Mouse (Mus musculus): Measurements from ENCODE around the gene Tmem158. TPM values are rescaled to one million over a fixed set of nuclear protein-coding genes. Genes with fewer than 3 reads are reported as not detected.

The Tmem158 gene
- polyA plus RNA-seq, 1 experiment from 2014 or later = 0.71 TPM

- no peak for ATAC-seq (ENCODE audit: low read depth)
- Histone ChIP-seq H3K4me1 (ENCODE audit: control insufficient read depth, low read depth, low read length) (no peaks in the 10 kb centered on the region), H3K9ac (ENCODE audit: low read depth, low read length) (no peak overlapping the region), H3K9me3 (replicated peaks; ENCODE audit: control insufficient read depth, low read length) (no peaks in the 10 kb centered on the region), H3K27ac (ENCODE audit: low read length) (no peak overlapping the region), H3K4me3 (ENCODE audit: low read depth, low read length) (no peak overlapping the region), H3K4me2 (ENCODE audit: low read depth, low read length) (no peak overlapping the region), H3K27me3 (ENCODE audit: control insufficient read depth, insufficient read depth, low read depth, low read length) (no peaks in the 10 kb centered on the region), H3K36me3 (ENCODE audit: control insufficient read depth, insufficient read depth) (no peaks in the 10 kb centered on the region)
- WGBS (ENCODE audit: insufficient replicate concordance) = 58% methylated on average over 3 of the region's 3 CpGs
Observed at GRCm38 (mm10) chr9:123288378-123288777, 27.8 kb upstream of the Tmem158 start.

GRCm38 (mm10) chr9:123285623-123286022 lies 25.1 kb upstream of the Tmem158 start:
- no peaks in the 10 kb centered on the region for H3K36me3 ChIP-seq (ENCODE audit: control insufficient read depth, insufficient read depth)
- no peaks in the 10 kb centered on the region for H3K4me1 ChIP-seq (ENCODE audit: control insufficient read depth, low read depth, low read length)
- no peak overlapping the region for H3K27ac ChIP-seq (ENCODE audit: low read length)
- no peaks in the 10 kb centered on the region for H3K27me3 ChIP-seq (ENCODE audit: control insufficient read depth, insufficient read depth, low read depth, low read length)
- H3K4me3 ChIP-seq (ENCODE audit: low read depth, low read length) = no peak overlapping the region
- no peaks in the 10 kb centered on the region for H3K9me3 ChIP-seq (replicated peaks; ENCODE audit: control insufficient read depth, low read length)
- 0 out of 2 replicates have a peak, but pooled peaks have one; percentile 27 for ATAC-seq (ENCODE audit: low read depth)
- no peak overlapping the region for H3K9ac ChIP-seq (ENCODE audit: low read depth, low read length)
- no peak overlapping the region for H3K4me2 ChIP-seq (ENCODE audit: low read depth, low read length)
- WGBS (ENCODE audit: insufficient replicate concordance) = 16% methylated on average over 4 of the region's 4 CpGs

GRCm38 (mm10) chr9:123280775-123281174 lies 20.2 kb upstream of the Tmem158 start:
- H3K9ac ChIP-seq (ENCODE audit: low read depth, low read length) = no peak overlapping the region
- H3K9me3 ChIP-seq (replicated peaks; ENCODE audit: control insufficient read depth, low read length) = no peaks in the 10 kb centered on the region
- ATAC-seq (ENCODE audit: low read depth) = no peak
- H3K4me2 ChIP-seq (ENCODE audit: low read depth, low read length) = no peak overlapping the region
- no peaks in the 10 kb centered on the region for H3K27me3 ChIP-seq (ENCODE audit: control insufficient read depth, insufficient read depth, low read depth, low read length)
- no peaks in the 10 kb centered on the region for H3K36me3 ChIP-seq (ENCODE audit: control insufficient read depth, insufficient read depth)
- no peak overlapping the region for H3K27ac ChIP-seq (ENCODE audit: low read length)
- H3K4me3 ChIP-seq (ENCODE audit: low read depth, low read length) = no peak overlapping the region
- H3K4me1 ChIP-seq (ENCODE audit: control insufficient read depth, low read depth, low read length) = no peaks in the 10 kb centered on the region

GRCm38 (mm10) chr9:123278003-123278402 lies 17.4 kb upstream of the Tmem158 start:
- WGBS (ENCODE audit: insufficient replicate concordance) = 54% methylated on average over 2 of the region's 2 CpGs
- H3K4me3 ChIP-seq (ENCODE audit: low read depth, low read length) = no peak overlapping the region
- H3K9ac ChIP-seq (ENCODE audit: low read depth, low read length) = no peak overlapping the region
- H3K4me2 ChIP-seq (ENCODE audit: low read depth, low read length) = no peak overlapping the region
- H3K36me3 ChIP-seq (ENCODE audit: control insufficient read depth, insufficient read depth) = no peaks in the 10 kb centered on the region
- no peaks in the 10 kb centered on the region; the same call in 1 of the 2 replicates for H3K4me1 ChIP-seq (ENCODE audit: control insufficient read depth, low read depth, low read length)
- H3K27me3 ChIP-seq (ENCODE audit: control insufficient read depth, insufficient read depth, low read depth, low read length) = no peaks in the 10 kb centered on the region
- no peak overlapping the region for H3K27ac ChIP-seq (ENCODE audit: low read length)
- ATAC-seq (ENCODE audit: low read depth) = no peak
- H3K9me3 ChIP-seq (replicated peaks; ENCODE audit: control insufficient read depth, low read length) = no peaks in the 10 kb centered on the region

- Histone ChIP-seq H3K36me3 (ENCODE audit: control insufficient read depth, insufficient read depth) (no peaks in the 10 kb centered on the region), H3K27me3 (ENCODE audit: control insufficient read depth, insufficient read depth, low read depth, low read length) (no peaks in the 10 kb centered on the region), H3K4me3 (ENCODE audit: low read depth, low read length) (no peak overlapping the region), H3K9ac (ENCODE audit: low read depth, low read length) (no peak overlapping the region), H3K9me3 (replicated peaks; ENCODE audit: control insufficient read depth, low read length) (no peaks in the 10 kb centered on the region), H3K27ac (ENCODE audit: low read length) (no peak overlapping the region), H3K4me1 (ENCODE audit: control insufficient read depth, low read depth, low read length) (no peaks in the 10 kb centered on the region; the same call in 1 of the 2 replicates), H3K4me2 (ENCODE audit: low read depth, low read length) (no peak overlapping the region)
- ATAC-seq (ENCODE audit: low read depth) = no peak
- 19% methylated on average over 2 of the region's 2 CpGs for WGBS (ENCODE audit: insufficient replicate concordance)
Observed at GRCm38 (mm10) chr9:123275373-123275772, 14.8 kb upstream of the Tmem158 start.

GRCm38 (mm10) chr9:123274674-123275073 lies 14.1 kb upstream of the Tmem158 start:
- Histone ChIP-seq H3K4me1 (ENCODE audit: control insufficient read depth, low read depth, low read length) (no peaks in the 10 kb centered on the region; the same call in 1 of the 2 replicates), H3K27me3 (ENCODE audit: control insufficient read depth, insufficient read depth, low read depth, low read length) (no peaks in the 10 kb centered on the region), H3K9ac (ENCODE audit: low read depth, low read length) (no peak overlapping the region), H3K36me3 (ENCODE audit: control insufficient read depth, insufficient read depth) (no peaks in the 10 kb centered on the region), H3K27ac (ENCODE audit: low read length) (no peak overlapping the region), H3K9me3 (replicated peaks; ENCODE audit: control insufficient read depth, low read length) (no peaks in the 10 kb centered on the region), H3K4me3 (ENCODE audit: low read depth, low read length) (no peak overlapping the region), H3K4me2 (ENCODE audit: low read depth, low read length) (no peak overlapping the region)
- no peak for ATAC-seq (ENCODE audit: low read depth)
- WGBS (ENCODE audit: insufficient replicate concordance) = 36% methylated on average over 5 of the region's 5 CpGs

- Histone ChIP-seq H3K27me3 (ENCODE audit: control insufficient read depth, insufficient read depth, low read depth, low read length) (no peaks in the 10 kb centered on the region), H3K4me2 (ENCODE audit: low read depth, low read length) (no peak overlapping the region), H3K4me1 (ENCODE audit: control insufficient read depth, low read depth, low read length) (no peaks in the 10 kb centered on the region; the same call in 1 of the 2 replicates), H3K9me3 (replicated peaks; ENCODE audit: control insufficient read depth, low read length) (no peaks in the 10 kb centered on the region), H3K36me3 (ENCODE audit: control insufficient read depth, insufficient read depth) (no peaks in the 10 kb centered on the region), H3K27ac (ENCODE audit: low read length) (no peak overlapping the region), H3K4me3 (ENCODE audit: low read depth, low read length) (no peak overlapping the region), H3K9ac (ENCODE audit: low read depth, low read length) (no peak overlapping the region)
- 15% methylated on average over 2 of the region's 2 CpGs for WGBS (ENCODE audit: insufficient replicate concordance)
- no peak for ATAC-seq (ENCODE audit: low read depth)
Observed at GRCm38 (mm10) chr9:123273876-123274275, 13.3 kb upstream of the Tmem158 start.

GRCm38 (mm10) chr9:123271552-123271951 lies 11.0 kb upstream of the Tmem158 start:
- 35% methylated on average over 4 of the region's 4 CpGs for WGBS (ENCODE audit: insufficient replicate concordance)
- H3K27ac ChIP-seq (ENCODE audit: low read length) = no peak overlapping the region
- no peak overlapping the region for H3K9ac ChIP-seq (ENCODE audit: low read depth, low read length)
- no peaks in the 10 kb centered on the region; the same call in 1 of the 2 replicates for H3K4me1 ChIP-seq (ENCODE audit: control insufficient read depth, low read depth, low read length)
- no peak for ATAC-seq (ENCODE audit: low read depth)
- no peaks in the 10 kb centered on the region for H3K9me3 ChIP-seq (replicated peaks; ENCODE audit: control insufficient read depth, low read length)
- no peak overlapping the region for H3K4me3 ChIP-seq (ENCODE audit: low read depth, low read length)
- H3K27me3 ChIP-seq (ENCODE audit: control insufficient read depth, insufficient read depth, low read depth, low read length) = no peaks in the 10 kb centered on the region
- no peak overlapping the region for H3K4me2 ChIP-seq (ENCODE audit: low read depth, low read length)
- H3K36me3 ChIP-seq (ENCODE audit: control insufficient read depth, insufficient read depth) = no peaks in the 10 kb centered on the region

GRCm38 (mm10) chr9:123269906-123270558 lies 9.5 kb upstream of the Tmem158 start:
- Histone ChIP-seq H3K9me3 (replicated peaks; ENCODE audit: control insufficient read depth, low read length) (no peaks in the 10 kb centered on the region), H3K4me3 (ENCODE audit: low read depth, low read length) (no peak overlapping the region), H3K4me1 (ENCODE audit: control insufficient read depth, low read depth, low read length) (no peaks in the 10 kb centered on the region; the same call in 1 of the 2 replicates), H3K27ac (ENCODE audit: low read length) (no peak overlapping the region), H3K9ac (ENCODE audit: low read depth, low read length) (no peak overlapping the region), H3K36me3 (ENCODE audit: control insufficient read depth, insufficient read depth) (no peaks in the 10 kb centered on the region), H3K27me3 (ENCODE audit: control insufficient read depth, insufficient read depth, low read depth, low read length) (no peaks in the 10 kb centered on the region), H3K4me2 (ENCODE audit: low read depth, low read length) (no peak overlapping the region)
- WGBS (ENCODE audit: insufficient replicate concordance) = 32% methylated on average over 2 of the region's 2 CpGs
- no peak for ATAC-seq (ENCODE audit: low read depth)

Measured in liver, embryonic 16.5 days (tissue).